Mouse (Mus musculus) hindlimb bud, embryonic 11.5 days (tissue): ENCODE results near the gene Ddx51.

ENCODE experiments used
- DNase-seq: peaks from one replicate; pipeline ENCODE4 v3.0.0-alpha.2; 2012; ENCODE audit warnings: low read depth, low spot score; ENCODE audit errors: extremely low spot score

Ddx51 gene

GRCm38 (mm10) chr5:110652719-110653648, at the start of gene Ddx51, which contains the start of gene Noc4l:
TSS of gene Ddx51 (plus strand) at chr5:110653451.
TSS of gene Noc4l (minus strand) at chr5:110653417.
- DNase-seq, result peak; percentile 79

GRCm38 (mm10) chr5:110604311-110604710, 48.9 kb upstream of the Ddx51 start:
- DNase-seq, result no peak

DNA sequence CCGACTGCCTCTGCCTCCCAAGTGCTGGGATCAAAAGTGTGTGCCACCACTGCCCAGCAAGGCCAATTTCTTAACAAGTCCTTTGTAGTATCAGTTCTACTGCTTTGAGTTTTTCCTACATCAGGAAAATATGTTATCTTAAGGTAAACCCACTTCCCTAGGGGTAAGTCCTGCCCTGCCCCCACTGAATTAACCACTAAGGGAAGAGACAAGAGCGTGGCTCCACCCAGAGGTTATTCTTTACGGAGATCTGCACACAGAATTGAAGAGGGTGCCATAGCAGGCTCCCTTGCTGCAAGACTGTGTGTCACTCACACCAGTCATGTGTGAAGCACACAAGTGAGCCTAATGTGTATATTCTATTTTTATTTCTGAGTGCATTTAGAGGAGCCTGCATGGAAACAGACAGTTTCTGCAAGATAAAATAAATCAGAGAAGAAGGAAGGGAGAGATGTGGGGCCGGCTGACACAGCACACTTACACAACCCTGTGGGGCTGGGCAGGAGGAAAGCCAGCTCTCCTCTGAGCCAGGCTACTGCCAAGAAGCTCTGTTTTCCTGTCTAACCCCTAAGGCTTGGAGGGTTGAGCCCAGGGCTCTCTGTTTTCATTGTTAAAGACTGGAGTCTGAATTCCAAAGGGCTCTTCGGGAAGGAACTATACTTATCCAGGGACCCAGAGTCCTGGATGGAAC, 47.6 kb upstream of the Ddx51 start:
- no peak for DNase-seq

DNA sequence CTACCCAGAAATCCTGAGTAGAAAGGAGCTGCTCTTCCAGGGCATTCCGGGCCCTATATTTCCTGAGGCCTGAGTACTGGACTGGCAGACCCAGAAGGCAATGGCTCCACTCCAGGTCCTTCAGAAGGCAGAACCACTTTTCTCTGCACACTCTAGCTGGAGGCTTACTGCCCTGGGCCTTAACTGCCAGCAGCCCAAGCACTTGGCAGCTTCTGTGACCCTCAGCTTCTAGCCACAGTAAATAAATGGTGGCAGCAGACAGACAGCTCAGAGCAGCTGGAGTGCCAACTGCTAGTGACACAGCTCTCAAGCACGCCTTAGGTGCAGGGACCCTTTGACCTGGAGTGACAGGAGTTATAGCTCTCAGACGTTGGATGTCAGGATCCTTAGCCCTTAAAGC, 45.5 kb upstream of the Ddx51 start:
- no peak for DNase-seq

GRCm38 (mm10) chr5:110608336-110608735, 44.9 kb upstream of the Ddx51 start:
- DNase-seq, result no peak

DNA sequence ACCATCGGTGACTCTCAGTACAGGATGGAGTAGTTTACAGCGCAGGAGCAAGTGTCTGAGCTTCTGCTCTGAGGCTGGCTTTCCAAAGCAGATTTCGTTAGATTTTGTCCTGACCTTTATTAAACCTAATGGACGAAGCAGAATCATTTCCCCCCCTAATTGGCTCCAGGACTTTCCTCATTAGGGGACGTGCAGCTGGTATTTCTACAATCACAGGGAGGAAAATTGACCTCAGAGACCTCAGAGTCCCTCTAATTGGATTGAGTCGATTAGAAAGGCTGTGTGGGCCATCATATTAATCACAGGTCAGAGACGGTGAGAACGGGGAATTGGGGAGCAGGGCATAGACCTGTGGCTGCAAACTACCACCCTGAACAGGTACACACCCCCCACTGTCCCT, 44.3 kb upstream of the Ddx51 start:
- DNase-seq, result peak; percentile 33

GRCm38 (mm10) chr5:110609425-110609824, 43.8 kb upstream of the Ddx51 start:
- no peak for DNase-seq

DNA sequence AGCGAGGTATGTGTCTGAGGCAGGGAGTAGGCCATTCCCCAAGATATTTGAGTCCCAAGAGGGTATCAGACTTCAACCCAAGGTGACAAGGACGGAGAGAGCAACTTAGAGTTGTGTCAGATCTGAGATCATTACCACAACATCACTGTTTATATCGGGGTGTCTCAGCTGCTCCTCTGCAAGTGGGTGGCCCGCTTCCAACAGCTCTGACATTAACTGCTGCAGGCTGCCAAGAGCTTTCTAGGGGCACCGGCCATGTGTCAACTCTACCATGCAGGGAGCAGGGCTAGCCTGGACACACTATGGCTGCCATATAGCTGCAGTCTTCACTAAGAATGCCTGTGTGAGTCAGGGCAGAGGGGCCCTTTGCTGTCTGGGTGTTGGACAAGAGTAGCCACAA, 43.4 kb upstream of the Ddx51 start:
- DNase-seq, result no peak

- no peak for DNase-seq
These were observed 42.8 kb upstream of the Ddx51 start for GRCm38 (mm10) chr5:110610484-110610883.

DNA sequence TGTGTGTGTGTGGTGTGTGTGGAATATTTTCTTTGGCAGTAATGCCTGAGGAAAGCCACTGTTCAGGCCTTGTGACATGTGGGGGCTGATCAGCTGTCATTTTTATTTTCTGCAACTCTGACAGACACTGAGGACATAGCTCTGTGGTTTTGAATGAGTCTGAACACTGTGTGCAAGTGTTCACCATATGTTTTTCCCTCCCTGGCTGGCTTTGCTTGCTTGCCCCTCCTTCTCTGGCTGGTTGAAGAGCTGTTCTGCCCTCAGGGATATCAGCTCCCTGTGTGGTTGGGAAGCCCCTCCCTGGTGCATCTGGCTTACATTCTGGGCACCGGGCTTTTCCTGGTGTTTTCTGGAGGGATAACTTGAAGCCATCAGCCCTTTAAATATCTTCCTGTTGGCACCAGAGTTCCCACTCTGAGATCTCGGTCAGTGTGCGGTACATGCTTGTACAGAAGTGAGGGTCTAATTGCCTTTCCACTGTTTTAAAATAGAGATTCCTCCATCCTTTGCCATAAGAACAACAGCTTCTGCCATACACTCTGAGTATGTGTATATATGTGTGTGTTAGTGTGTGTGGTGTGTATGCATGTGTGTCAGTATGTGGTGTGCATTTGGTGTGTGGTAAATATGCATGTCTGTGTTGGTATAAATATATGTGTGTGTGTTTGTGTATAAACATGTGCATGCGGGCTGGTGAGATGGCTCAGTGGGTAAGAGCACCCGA, 41.7 kb upstream of the Ddx51 start:
- DNase-seq, result peak; percentile 26

- no peak for DNase-seq
These were observed 34.0 kb upstream of the Ddx51 start for GRCm38 (mm10) chr5:110619226-110619625.

GRCm38 (mm10) chr5:110624319-110624718, 28.9 kb upstream of the Ddx51 start:
- no peak for DNase-seq

GRCm38 (mm10) chr5:110627351-110627750, 25.9 kb upstream of the Ddx51 start:
- DNase-seq, result no peak

GRCm38 (mm10) chr5:110628156-110628555, 25.1 kb upstream of the Ddx51 start:
- no peak for DNase-seq

DNA sequence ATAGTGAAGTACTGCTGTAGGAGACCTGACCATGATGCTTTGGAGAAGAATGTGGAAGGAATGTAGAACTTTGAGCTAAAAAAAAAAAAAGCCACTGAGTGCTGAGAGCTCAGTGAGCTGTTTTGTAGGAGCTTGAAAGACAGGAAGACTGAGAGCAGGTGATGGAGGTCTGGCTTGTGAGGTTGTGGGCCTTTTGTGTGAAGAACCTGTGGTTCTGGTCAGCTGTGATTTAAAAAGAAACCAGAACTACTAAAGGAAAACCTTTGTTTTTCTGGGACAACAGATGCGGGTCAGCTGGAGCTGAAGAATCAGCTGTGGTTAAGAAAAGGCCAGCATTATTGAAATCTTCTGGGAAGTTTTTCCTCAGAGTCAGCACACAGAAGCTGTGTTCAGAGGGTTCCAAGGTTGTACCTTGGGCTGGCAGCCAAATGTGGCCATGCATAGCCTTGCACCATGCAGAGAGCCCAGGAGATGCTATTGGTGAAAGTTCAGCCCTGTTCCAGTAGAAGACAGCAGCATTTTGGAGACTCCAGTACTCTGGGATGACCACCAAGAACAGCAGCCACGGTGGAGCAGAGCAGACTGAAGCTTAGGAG, 23.6 kb upstream of the Ddx51 start:
- DNase-seq, result no peak

GRCm38 (mm10) chr5:110635951-110636707, 17.1 kb upstream of the Ddx51 start:
- no peak for DNase-seq

- DNase-seq, result no peak
These were observed 14.8 kb upstream of the Ddx51 start for GRCm38 (mm10) chr5:110638306-110639074.

DNA sequence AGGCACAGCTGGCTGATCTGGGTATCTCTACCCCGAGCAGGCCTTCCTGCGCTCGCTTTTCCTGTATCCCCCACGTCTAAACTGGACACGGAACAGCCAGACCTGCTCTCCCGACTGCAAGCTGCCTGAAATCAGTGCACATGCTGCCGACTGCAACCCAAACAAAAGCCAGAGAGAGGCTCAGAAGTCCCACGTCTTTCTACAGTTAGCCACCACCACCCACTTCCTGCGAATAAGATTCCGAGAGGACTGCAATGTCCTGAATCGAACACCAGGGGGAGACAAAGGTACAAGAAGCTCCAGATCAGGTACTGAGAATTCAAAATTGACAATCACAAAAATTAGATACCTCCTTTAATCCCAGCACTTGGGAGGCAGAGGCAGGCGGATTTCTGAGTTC, 13.8 kb upstream of the Ddx51 start:
- peak; percentile 63 for DNase-seq

- no peak for DNase-seq
These were observed 6.9 kb upstream of the Ddx51 start for GRCm38 (mm10) chr5:110646377-110646776.

DNA sequence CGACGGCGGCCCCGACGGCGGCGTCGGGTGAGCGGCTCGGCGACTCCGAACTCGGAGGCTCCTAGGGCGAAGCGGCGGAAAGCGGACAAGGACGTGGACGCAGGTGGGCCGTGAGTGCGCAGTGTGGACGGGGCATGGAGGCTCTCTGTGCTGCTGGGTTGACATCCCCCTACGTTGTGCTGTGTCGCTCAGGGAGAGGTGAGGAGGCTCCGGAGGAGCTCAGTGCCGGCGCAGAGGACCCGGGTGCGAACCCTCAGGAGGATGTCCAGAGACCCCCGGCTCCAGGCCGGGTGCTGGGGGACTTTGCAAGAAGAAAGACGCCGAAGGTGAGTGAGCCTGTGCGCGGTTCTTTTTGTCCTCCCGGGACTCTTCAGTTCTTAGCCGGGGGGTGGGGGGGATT, 435 bp downstream of the Ddx51 start:
- DNase-seq, result no peak
